Mouse (Mus musculus): ENCODE data around the gene Ahcyl1. TPM values are rescaled to one million over a fixed set of nuclear protein-coding genes. Genes with fewer than 3 reads are reported as not detected.
"Not testable (repeated sequence)": the region's sequence is repeated elsewhere in the genome, so short reads cannot be mapped to it uniquely, and the experiment has no call there.

Gene Ahcyl1
- polyA plus RNA-seq, 1 experiment from 2014 or later: 96.1 TPM

GRCm38 (mm10) chr3:107667426-107667825 lies 28.9 kb downstream of the Ahcyl1 start:
- H3K27ac ChIP-seq (ENCODE audit: low read length): no peak overlapping the region
- no peak overlapping the region for H3K4me3 ChIP-seq (ENCODE audit: low read length)
- H3K9me3 ChIP-seq (ENCODE audit: low read length): no peaks in the 10 kb centered on the region
- H3K36me3 ChIP-seq (ENCODE audit: insufficient read depth, low read length): peaks cover 82% of the 10 kb centered on the region
- no peaks in the 10 kb centered on the region for H3K27me3 ChIP-seq (ENCODE audit: insufficient read depth, low read length)
- no peak overlapping the region for H3K9ac ChIP-seq (replicated peaks; ENCODE audit: low read length)
- no peak overlapping the region for H3K4me2 ChIP-seq (replicated peaks; ENCODE audit: low read depth, low read length)
- ATAC-seq (ENCODE audit: low FRiP score, low TSS enrichment): no peak
- WGBS: 76% methylated on average over 6 of the region's 6 CpGs
- H3K4me1 ChIP-seq (ENCODE audit: insufficient read depth, low read length): no peaks in the 10 kb centered on the region

GRCm38 (mm10) chr3:107664641-107665040 lies 31.7 kb downstream of the Ahcyl1 start:
- no peaks in the 10 kb centered on the region for H3K4me1 ChIP-seq (ENCODE audit: insufficient read depth, low read length)
- H3K27me3 ChIP-seq (ENCODE audit: insufficient read depth, low read length): no peaks in the 10 kb centered on the region
- no peak for ATAC-seq (ENCODE audit: low FRiP score, low TSS enrichment)
- WGBS: 80% methylated on average over 1 of the region's 1 CpGs
- no peak overlapping the region for H3K9ac ChIP-seq (replicated peaks; ENCODE audit: low read length)
- no peaks in the 10 kb centered on the region for H3K9me3 ChIP-seq (ENCODE audit: low read length)
- H3K4me2 ChIP-seq (replicated peaks; ENCODE audit: low read depth, low read length): no peak overlapping the region
- H3K4me3 ChIP-seq (ENCODE audit: low read length): no peak overlapping the region
- H3K27ac ChIP-seq (ENCODE audit: low read length): no peak overlapping the region; the same call in 1 of the 2 replicates
- peaks cover 83% of the 10 kb centered on the region for H3K36me3 ChIP-seq (ENCODE audit: insufficient read depth, low read length)

- Histone ChIP-seq H3K27ac (ENCODE audit: low read length) (no peak overlapping the region), H3K9ac (replicated peaks; ENCODE audit: low read length) (no peak overlapping the region), H3K27me3 (ENCODE audit: insufficient read depth, low read length) (no peaks in the 10 kb centered on the region), H3K4me2 (replicated peaks; ENCODE audit: low read depth, low read length) (no peak overlapping the region), H3K4me1 (ENCODE audit: insufficient read depth, low read length) (no peaks in the 10 kb centered on the region), H3K9me3 (ENCODE audit: low read length) (no peaks in the 10 kb centered on the region), H3K4me3 (ENCODE audit: low read length) (no peak overlapping the region), H3K36me3 (ENCODE audit: insufficient read depth, low read length) (peaks cover 31% of the 10 kb centered on the region)
- WGBS: 97% methylated on average over 1 of the region's 1 CpGs
- ATAC-seq (ENCODE audit: low FRiP score, low TSS enrichment): no peak
Observed at GRCm38 (mm10) chr3:107659000-107659399, 37.4 kb downstream of the Ahcyl1 start.

- Histone ChIP-seq H3K27ac (ENCODE audit: low read length) (no peak overlapping the region), H3K9me3 (ENCODE audit: low read length) (no peaks in the 10 kb centered on the region), H3K36me3 (ENCODE audit: insufficient read depth, low read length) (peaks cover 17% of the 10 kb centered on the region), H3K4me3 (ENCODE audit: low read length) (no peak overlapping the region), H3K4me1 (ENCODE audit: insufficient read depth, low read length) (no peaks in the 10 kb centered on the region), H3K9ac (replicated peaks; ENCODE audit: low read length) (no peak overlapping the region), H3K4me2 (replicated peaks; ENCODE audit: low read depth, low read length) (no peak overlapping the region), H3K27me3 (ENCODE audit: insufficient read depth, low read length) (no peaks in the 10 kb centered on the region)
- 70% methylated on average over 4 of the region's 4 CpGs for WGBS
- no peak for ATAC-seq (ENCODE audit: low FRiP score, low TSS enrichment)
Observed at GRCm38 (mm10) chr3:107656888-107657287, 39.5 kb downstream of the Ahcyl1 start.

GRCm38 (mm10) chr3:107656151-107656550 lies 40.2 kb downstream of the Ahcyl1 start:
- Histone ChIP-seq H3K4me2 (replicated peaks; ENCODE audit: low read depth, low read length) (no peak overlapping the region), H3K27ac (ENCODE audit: low read length) (no peak overlapping the region), H3K9me3 (ENCODE audit: low read length) (no peaks in the 10 kb centered on the region), H3K9ac (replicated peaks; ENCODE audit: low read length) (no peak overlapping the region), H3K27me3 (ENCODE audit: insufficient read depth, low read length) (no peaks in the 10 kb centered on the region), H3K4me1 (ENCODE audit: insufficient read depth, low read length) (no peaks in the 10 kb centered on the region), H3K36me3 (ENCODE audit: insufficient read depth, low read length) (peaks cover 12% of the 10 kb centered on the region), H3K4me3 (ENCODE audit: low read length) (no peak overlapping the region)
- ATAC-seq (ENCODE audit: low FRiP score, low TSS enrichment): 0 out of 2 replicates have a peak, but pooled peaks have one; percentile 27
- WGBS: 92% methylated on average over 2 of the region's 2 CpGs

- Histone ChIP-seq H3K36me3 (ENCODE audit: insufficient read depth, low read length) (peaks cover 6% of the 10 kb centered on the region), H3K27ac (ENCODE audit: low read length) (no peak overlapping the region), H3K4me2 (replicated peaks; ENCODE audit: low read depth, low read length) (no peak overlapping the region), H3K9me3 (ENCODE audit: low read length) (no peaks in the 10 kb centered on the region), H3K4me1 (ENCODE audit: insufficient read depth, low read length) (no peaks in the 10 kb centered on the region), H3K9ac (replicated peaks; ENCODE audit: low read length) (no peak overlapping the region), H3K4me3 (ENCODE audit: low read length) (no peak overlapping the region), H3K27me3 (ENCODE audit: insufficient read depth, low read length) (no peaks in the 10 kb centered on the region)
- ATAC-seq (ENCODE audit: low FRiP score, low TSS enrichment): 0 out of 2 replicates have a peak, but pooled peaks have one; percentile 19
- WGBS: 32% methylated on average over 3 of the region's 3 CpGs
Observed at GRCm38 (mm10) chr3:107655491-107655890, 40.9 kb downstream of the Ahcyl1 start.

- no peaks in the 10 kb centered on the region for H3K36me3 ChIP-seq (ENCODE audit: insufficient read depth, low read length)
- no peak overlapping the region for H3K27ac ChIP-seq (ENCODE audit: low read length)
- H3K4me2 ChIP-seq (replicated peaks; ENCODE audit: low read depth, low read length): no peak overlapping the region
- no peak overlapping the region for H3K9ac ChIP-seq (replicated peaks; ENCODE audit: low read length)
- H3K9me3 ChIP-seq (ENCODE audit: low read length): no peaks in the 10 kb centered on the region
- no peaks in the 10 kb centered on the region for H3K4me1 ChIP-seq (ENCODE audit: insufficient read depth, low read length)
- no peaks in the 10 kb centered on the region for H3K27me3 ChIP-seq (ENCODE audit: insufficient read depth, low read length)
- WGBS: 86% methylated on average over 3 of the region's 3 CpGs
- no peak overlapping the region for H3K4me3 ChIP-seq (ENCODE audit: low read length)
- ATAC-seq (ENCODE audit: low FRiP score, low TSS enrichment): no peak
Observed at GRCm38 (mm10) chr3:107654861-107655260, 41.5 kb downstream of the Ahcyl1 start.

- no peak for ATAC-seq (ENCODE audit: low FRiP score, low TSS enrichment)
- H3K9ac ChIP-seq (replicated peaks; ENCODE audit: low read length): no peak overlapping the region
- H3K27me3 ChIP-seq (ENCODE audit: insufficient read depth, low read length): no peaks in the 10 kb centered on the region
- H3K9me3 ChIP-seq (ENCODE audit: low read length): no peaks in the 10 kb centered on the region
- 96% methylated on average over 3 of the region's 3 CpGs for WGBS
- H3K4me1 ChIP-seq (ENCODE audit: insufficient read depth, low read length): no peaks in the 10 kb centered on the region
- H3K4me3 ChIP-seq (ENCODE audit: low read length): no peak overlapping the region
- H3K36me3 ChIP-seq (ENCODE audit: insufficient read depth, low read length): no peaks in the 10 kb centered on the region
- no peak overlapping the region for H3K27ac ChIP-seq (ENCODE audit: low read length)
- no peak overlapping the region for H3K4me2 ChIP-seq (replicated peaks; ENCODE audit: low read depth, low read length)
Observed at GRCm38 (mm10) chr3:107652968-107653367, 43.4 kb downstream of the Ahcyl1 start.

- not testable (repeated sequence) for H3K27me3 ChIP-seq (ENCODE audit: insufficient read depth, low read length); H3K9me3 ChIP-seq (ENCODE audit: low read length); H3K9ac ChIP-seq (replicated peaks; ENCODE audit: low read length); H3K4me1 ChIP-seq (ENCODE audit: insufficient read depth, low read length); H3K36me3 ChIP-seq (ENCODE audit: insufficient read depth, low read length); H3K4me3 ChIP-seq (ENCODE audit: low read length); ATAC-seq (ENCODE audit: low FRiP score, low TSS enrichment); H3K27ac ChIP-seq (ENCODE audit: low read length); H3K4me2 ChIP-seq (replicated peaks; ENCODE audit: low read depth, low read length)
- 55% methylated on average over 5 of the region's 5 CpGs for WGBS
Observed at GRCm38 (mm10) chr3:107650276-107650675, 46.1 kb downstream of the Ahcyl1 start.

- Histone ChIP-seq H3K4me3 (ENCODE audit: low read length) (no peak overlapping the region), H3K9me3 (ENCODE audit: low read length) (no peaks in the 10 kb centered on the region), H3K27me3 (ENCODE audit: insufficient read depth, low read length) (no peaks in the 10 kb centered on the region), H3K9ac (replicated peaks; ENCODE audit: low read length) (no peak overlapping the region), H3K4me2 (replicated peaks; ENCODE audit: low read depth, low read length) (no peak overlapping the region), H3K36me3 (ENCODE audit: insufficient read depth, low read length) (no peaks in the 10 kb centered on the region), H3K27ac (ENCODE audit: low read length) (no peak overlapping the region), H3K4me1 (ENCODE audit: insufficient read depth, low read length) (no peaks in the 10 kb centered on the region)
- no peak for ATAC-seq (ENCODE audit: low FRiP score, low TSS enrichment)
- WGBS: 60% methylated on average over 3 of the region's 3 CpGs
Observed at GRCm38 (mm10) chr3:107646947-107647346, 49.4 kb downstream of the Ahcyl1 start.

All from kidney, embryonic 16.5 days (tissue).